Mouse (Mus musculus) kidney, embryonic 14.5 days (tissue): Measurements from ENCODE around the gene Zfp563. TPM values are rescaled to one million over a fixed set of nuclear protein-coding genes. Genes with fewer than 3 reads are reported as not detected.

Experiments
- ATAC-seq: fragments of 200-750 bp; cut with Nextera tagmentation; 2 replicates; pipeline ENCODE4 v1.8.0; 2017; ENCODE audit warnings: moderate number of reproducible peaks, mild to moderate bottlenecking, moderate TSS enrichment, moderate library complexity; ENCODE audit not compliant: low FRiP score, low TSS enrichment
- H3K27ac ChIP-seq: fragments of 300-500 bp; sonication (generic); 2 replicates; pipeline ENCODE4 v1.5.1; 2014; ENCODE audit warnings: low read depth, mild to moderate bottlenecking, low read length, moderate library complexity, mixed read lengths
- H3K27me3 ChIP-seq: fragments of 300-500 bp; sonication (generic); 2 replicates; pipeline ENCODE4 v1.6.1; 2014; ENCODE audit warnings: mild to moderate bottlenecking, low read length; ENCODE audit not compliant: control insufficient read depth, insufficient read depth
- H3K36me3 ChIP-seq: fragments of 300-500 bp; sonication (generic); 2 replicates; pipeline ENCODE4 v1.6.1; 2014; ENCODE audit warnings: low read length, mixed read lengths; ENCODE audit not compliant: control insufficient read depth, insufficient read depth
- H3K4me1 ChIP-seq: fragments of 300-500 bp; sonication (generic); 2 replicates; pipeline ENCODE4 v1.6.1; 2014; ENCODE audit warnings: low read length, mixed read lengths; ENCODE audit not compliant: control insufficient read depth, insufficient read depth
- H3K4me2 ChIP-seq: fragments of 300-500 bp; sonication (generic); replicated peaks from 2 replicates; pipeline ENCODE4 v1.6.1; 2014; ENCODE audit warnings: low read depth, mild to moderate bottlenecking, low read length
- H3K4me3 ChIP-seq: fragments of 300-500 bp; sonication (generic); 2 replicates; pipeline ENCODE4 v1.5.1; 2014; ENCODE audit warnings: mild to moderate bottlenecking, low read length
- H3K9ac ChIP-seq: fragments of 300-500 bp; sonication (generic); 2 replicates; pipeline ENCODE4 v1.6.1; 2014; ENCODE audit warnings: low read depth, mild to moderate bottlenecking, low read length, moderate library complexity
- H3K9me3 ChIP-seq: fragments of 300-500 bp; sonication (generic); 2 replicates; pipeline ENCODE4 v1.6.1; 2016; ENCODE audit warnings: low read length; ENCODE audit not compliant: control insufficient read depth
- WGBS: fragments of 180-500 bp; shearing (Covaris S2); extraction: QIAGEN DNeasy Blood & Tissue Kit; methylation state at CpG from one replicate; pipeline ENCODE4 v1.1.7; 2014; 5-methylcytosine and 5-hydroxymethylcytosine counted together
- polyA plus RNA-seq: library from polyadenylated mRNA; unstranded; fragments of >200 nt; fragmentation: Nextera tagmentation; extraction: Ambion mirVana; gene quantifications from 2 replicates; pipeline ENCODE4 v1.2.1, GENCODE M21; 2014

Gene Zfp563
- polyA plus RNA-seq = 6.4 TPM in 2 replicates

DNA sequence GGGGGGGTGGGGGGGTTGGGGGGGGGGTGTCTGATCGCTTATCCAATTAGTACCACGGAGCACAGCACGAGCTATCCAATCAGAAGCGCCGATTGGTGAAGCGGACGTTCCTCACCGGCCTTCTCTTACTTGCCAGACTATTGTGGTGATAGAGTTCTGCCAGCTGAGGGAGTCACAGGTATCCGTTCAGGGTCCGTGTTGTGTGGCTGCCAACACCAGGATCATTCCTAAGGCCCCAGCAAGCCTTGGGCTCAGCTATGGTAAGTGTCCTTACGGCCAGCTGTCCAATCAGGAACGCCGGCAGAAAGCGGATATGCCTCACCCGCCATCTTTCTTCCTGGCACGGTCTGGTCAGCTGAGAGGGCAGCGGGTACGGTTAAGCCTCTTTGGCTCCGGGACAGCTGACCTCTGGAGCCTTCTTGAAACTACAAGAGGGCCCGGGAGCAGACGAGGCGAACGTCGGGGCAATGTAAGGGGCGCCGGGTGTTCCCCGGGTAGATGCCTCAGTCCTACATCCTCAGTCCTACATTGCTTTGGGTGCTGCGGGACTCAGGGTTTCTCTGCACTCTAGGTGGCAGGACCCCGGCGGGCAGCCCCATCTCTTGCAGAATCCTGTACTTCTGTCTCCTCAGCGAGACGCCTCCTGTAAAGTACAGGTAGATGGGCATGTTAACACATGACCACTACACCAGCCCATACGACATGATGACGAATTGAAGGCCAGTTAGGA is at the start of gene Zfp563:
Gene Zfp563, plus strand, starts transcription at position 91 of the 730 bp plus-strand sequence.
- H3K36me3 ChIP-seq = no peaks in the 10 kb centered on the region
- no peaks in the 10 kb centered on the region for H3K9me3 ChIP-seq
- H3K4me3 ChIP-seq = peak within 1 kb of the TSS; percentile 48
- WGBS = 4% methylated on average over 34 of the region's 34 CpGs
- H3K27ac ChIP-seq = peak within 1 kb of the TSS; percentile 56; the same call in 1 of the 2 replicates
- H3K27me3 ChIP-seq = no peaks in the 10 kb centered on the region
- ATAC-seq = peak; percentile 86
- H3K9ac ChIP-seq = peak within 1 kb of the TSS; percentile 55
- peak within 1 kb of the TSS; percentile 64 for H3K4me2 ChIP-seq
- H3K4me1 ChIP-seq = 0 out of 2 replicates have a peak, but pooled peaks cover 3% of the 10 kb centered on the region

DNA sequence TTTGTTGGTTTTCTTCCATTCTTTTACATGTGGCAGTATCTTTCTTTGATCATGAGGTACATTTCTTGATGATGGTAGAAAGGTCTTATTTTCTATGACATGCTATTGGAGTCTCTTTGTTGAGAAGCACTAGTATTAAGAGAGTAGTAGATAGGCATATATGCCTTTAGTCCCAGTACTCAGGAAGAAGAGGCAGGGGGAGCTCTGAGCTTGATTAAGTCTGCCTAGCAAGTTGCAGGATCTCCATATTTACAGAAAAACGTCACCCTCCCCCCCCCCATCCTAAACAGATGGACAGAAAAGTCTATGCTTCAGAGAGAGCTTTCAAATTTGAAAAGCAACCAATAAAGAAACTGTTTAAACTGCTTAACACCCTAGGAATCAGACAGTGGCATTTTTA is 30.3 kb upstream of the Zfp563 start:
- Histone ChIP-seq H3K27ac (no peak overlapping the region), H3K4me2 (no peak overlapping the region), H3K27me3 (no peaks in the 10 kb centered on the region), H3K36me3 (no peaks in the 10 kb centered on the region), H3K9me3 (no peaks in the 10 kb centered on the region), H3K4me3 (no peak overlapping the region), H3K4me1 (no peaks in the 10 kb centered on the region), H3K9ac (no peak overlapping the region)
- WGBS = 3% methylated on average over 1 of the region's 1 CpGs
- ATAC-seq = no peak

DNA sequence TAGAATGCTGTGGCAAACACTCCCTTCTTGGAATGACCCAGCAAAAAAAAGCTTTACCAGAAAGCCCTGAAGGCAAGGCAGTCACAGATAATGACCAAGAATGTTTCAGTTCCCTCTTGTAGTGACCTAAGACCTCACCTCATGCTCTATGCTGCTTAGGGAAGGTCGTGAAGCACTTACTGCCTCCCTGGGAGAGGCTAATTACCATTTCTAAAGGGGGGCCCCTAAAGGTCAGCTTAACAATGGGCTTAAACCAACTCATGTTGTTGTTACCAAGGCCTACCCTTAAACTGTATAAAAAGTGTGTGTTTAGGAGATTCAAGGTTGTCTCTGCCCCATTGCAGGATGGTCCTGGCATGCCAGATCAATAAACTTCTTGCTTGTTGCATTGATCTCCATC is 26.1 kb upstream of the Zfp563 start:
- no peaks in the 10 kb centered on the region for H3K4me1 ChIP-seq
- H3K9ac ChIP-seq = no peak overlapping the region
- no peak for ATAC-seq
- no peaks in the 10 kb centered on the region for H3K27me3 ChIP-seq
- no peaks in the 10 kb centered on the region for H3K9me3 ChIP-seq
- no peak overlapping the region for H3K27ac ChIP-seq
- H3K4me3 ChIP-seq = no peak overlapping the region
- no peaks in the 10 kb centered on the region for H3K36me3 ChIP-seq
- 3% methylated on average over 1 of the region's 1 CpGs for WGBS
- no peak overlapping the region for H3K4me2 ChIP-seq

DNA sequence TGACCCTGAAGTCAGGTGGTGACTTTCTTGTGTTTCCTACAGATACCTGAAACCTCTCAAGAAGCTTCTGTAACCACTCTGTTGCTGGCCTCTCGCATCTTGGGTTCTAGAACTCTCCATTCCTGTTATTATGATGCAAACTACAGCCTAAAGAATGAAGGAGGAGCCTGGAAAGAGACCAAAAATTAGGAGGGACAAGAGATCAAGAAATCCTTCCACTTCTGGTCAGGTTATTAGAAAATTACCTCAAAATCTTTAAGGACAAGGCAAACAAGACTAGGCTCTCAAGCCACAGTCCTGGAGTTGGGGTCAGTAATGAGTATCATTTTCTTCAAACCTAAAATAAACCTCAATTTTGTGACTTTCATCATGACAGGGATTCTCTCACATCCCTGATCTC is 21.2 kb upstream of the Zfp563 start, which contains the start of gene 4921501E09Rik:
Gene 4921501E09Rik, minus strand, starts transcription at position 101 of the 400 bp plus-strand sequence.
- no peaks in the 10 kb centered on the region for H3K36me3 ChIP-seq
- no peak within 1 kb of the TSS for H3K4me2 ChIP-seq
- no peaks in the 10 kb centered on the region for H3K27me3 ChIP-seq
- H3K27ac ChIP-seq = no peak within 1 kb of the TSS
- 70% methylated on average over 1 of the region's 1 CpGs for WGBS
- no peak within 1 kb of the TSS for H3K9ac ChIP-seq
- H3K4me1 ChIP-seq = no peaks in the 10 kb centered on the region
- ATAC-seq = no peak
- H3K9me3 ChIP-seq = no peaks in the 10 kb centered on the region
- no peak within 1 kb of the TSS for H3K4me3 ChIP-seq

DNA sequence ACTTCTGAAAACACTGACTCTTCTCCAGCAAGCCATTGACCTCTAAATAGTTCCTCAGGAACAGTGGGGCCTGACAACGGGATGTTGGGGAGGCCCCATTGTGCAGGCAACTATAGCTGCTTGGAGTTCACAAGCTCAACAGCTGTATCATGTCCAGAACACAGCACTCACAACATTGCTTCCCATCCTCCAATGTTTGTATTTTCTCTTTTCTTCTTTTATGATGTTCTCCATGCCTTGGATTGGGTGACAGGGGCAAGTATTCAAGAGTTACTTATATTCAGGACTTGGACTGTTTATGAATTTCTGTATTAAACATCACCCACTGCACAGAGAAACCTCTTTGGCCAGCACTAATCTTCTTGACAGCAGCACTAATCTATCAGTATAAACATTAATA is 2.5 kb downstream of the Zfp563 start:
- H3K27ac ChIP-seq = no peak overlapping the region
- H3K4me2 ChIP-seq = peak overlapping the region; percentile 47
- ATAC-seq = no peak

DNA sequence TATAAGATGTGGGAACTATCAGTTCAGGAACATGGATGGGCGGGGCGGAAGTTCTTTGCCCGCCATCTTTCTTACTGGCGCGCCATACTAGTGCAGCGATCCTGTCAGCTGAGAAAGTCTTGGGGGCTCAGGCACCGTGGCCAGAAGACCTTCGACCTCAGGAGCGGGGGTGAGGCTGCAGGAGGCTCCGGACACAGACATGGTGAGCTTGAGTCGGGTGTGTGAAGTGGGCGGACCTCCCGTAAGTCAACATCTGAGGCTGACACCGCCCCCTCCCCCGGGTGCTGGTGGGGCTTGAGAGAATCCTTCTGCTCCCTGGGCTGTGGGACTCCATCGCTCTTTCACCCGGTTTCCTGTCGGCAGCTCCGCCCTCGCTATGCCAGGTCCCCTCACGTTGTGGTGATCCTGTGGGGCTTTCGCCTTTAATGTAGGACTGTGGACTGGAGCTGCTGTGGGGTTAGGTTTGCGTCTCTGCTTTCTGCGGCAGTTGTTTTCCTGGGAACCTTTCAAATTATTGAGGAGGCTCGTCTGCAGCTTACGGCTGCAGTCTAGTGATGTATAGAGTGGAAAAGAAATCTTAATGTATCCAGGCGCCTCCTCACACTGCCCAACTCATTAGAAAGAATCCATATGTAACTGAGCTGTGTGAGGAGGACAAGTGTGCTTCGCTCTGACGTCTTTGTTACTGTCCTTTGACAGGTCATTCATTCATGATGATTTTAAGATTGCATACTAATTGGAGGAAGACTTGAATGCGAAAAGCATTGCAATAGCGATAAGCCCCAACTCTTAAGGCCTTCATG is 3.5 kb downstream of the Zfp563 start:
- WGBS = 2% methylated on average over 31 of the region's 31 CpGs
- H3K9ac ChIP-seq = peak overlapping the region; percentile 55
- H3K36me3 ChIP-seq = no peaks in the 10 kb centered on the region
- peak overlapping the region; percentile 47 for H3K4me2 ChIP-seq
- H3K27ac ChIP-seq = peak overlapping the region; percentile 86
- peak overlapping the region; percentile 50 for H3K4me3 ChIP-seq
- ATAC-seq = peak; percentile 91
- H3K4me1 ChIP-seq = 0 out of 2 replicates have a peak, but pooled peaks cover 3% of the 10 kb centered on the region
- no peaks in the 10 kb centered on the region for H3K27me3 ChIP-seq
- H3K9me3 ChIP-seq = no peaks in the 10 kb centered on the region

More for the DNA sequence above, 2.5 kb downstream of the Zfp563 start:
- WGBS = 64% methylated on average over 1 of the region's 1 CpGs
- 0 out of 2 replicates have a peak, but pooled peaks cover 3% of the 10 kb centered on the region for H3K4me1 ChIP-seq
- peak overlapping the region; percentile 50; the same call in 1 of the 2 replicates for H3K4me3 ChIP-seq
- no peaks in the 10 kb centered on the region for H3K9me3 ChIP-seq
- no peaks in the 10 kb centered on the region for H3K36me3 ChIP-seq
- no peak overlapping the region for H3K9ac ChIP-seq
- H3K27me3 ChIP-seq = no peaks in the 10 kb centered on the region

DNA sequence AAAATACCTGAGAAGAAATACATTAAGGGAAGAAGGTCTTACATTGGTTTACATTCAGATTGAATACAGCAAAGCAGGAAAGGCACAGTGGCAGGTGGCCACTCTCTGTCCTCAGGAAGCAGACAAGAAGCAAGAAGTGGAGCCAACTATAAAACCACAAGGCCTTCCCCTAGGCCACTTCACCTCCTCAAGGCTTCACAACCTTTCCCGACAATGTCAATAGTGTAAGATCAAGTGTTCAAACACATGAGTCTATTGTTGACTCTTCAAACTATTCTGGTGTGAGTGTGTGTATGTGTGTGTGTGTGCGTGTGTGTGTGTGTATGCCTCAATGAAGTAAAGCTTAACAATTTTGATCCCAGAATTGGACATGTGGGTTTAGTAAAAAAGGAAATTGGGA is 8.3 kb downstream of the Zfp563 start:
- no peak overlapping the region for H3K27ac ChIP-seq
- H3K4me2 ChIP-seq = no peak overlapping the region
- H3K9me3 ChIP-seq = no peaks in the 10 kb centered on the region
- no peak overlapping the region for H3K4me3 ChIP-seq
- 0 out of 2 replicates have a peak, but pooled peaks cover 3% of the 10 kb centered on the region for H3K4me1 ChIP-seq
- H3K36me3 ChIP-seq = no peaks in the 10 kb centered on the region
- no peak overlapping the region for H3K9ac ChIP-seq
- 94% methylated on average over 2 of the region's 2 CpGs for WGBS
- no peaks in the 10 kb centered on the region for H3K27me3 ChIP-seq
- ATAC-seq = no peak

DNA sequence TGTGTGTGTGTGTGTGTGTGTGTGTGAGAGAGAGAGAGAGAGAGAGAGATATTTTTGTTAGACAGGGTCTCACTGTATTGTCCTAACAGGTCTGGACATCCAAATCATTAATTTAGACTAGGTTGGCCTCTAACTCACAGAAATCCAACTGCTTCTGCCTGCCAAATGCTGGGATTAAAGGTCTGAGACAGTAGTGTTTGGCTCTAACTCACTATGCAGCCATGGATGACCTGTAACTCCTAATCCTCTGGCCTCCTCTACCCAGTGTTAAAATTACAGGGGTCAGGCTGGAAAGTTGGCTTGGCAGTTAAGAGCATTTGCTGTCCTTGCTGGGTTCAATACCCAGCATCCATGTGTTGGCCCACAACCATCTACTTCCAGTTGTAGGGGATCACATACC is 35.4 kb downstream of the Zfp563 start:
- no peak overlapping the region for H3K4me2 ChIP-seq
- no peak for ATAC-seq

DNA sequence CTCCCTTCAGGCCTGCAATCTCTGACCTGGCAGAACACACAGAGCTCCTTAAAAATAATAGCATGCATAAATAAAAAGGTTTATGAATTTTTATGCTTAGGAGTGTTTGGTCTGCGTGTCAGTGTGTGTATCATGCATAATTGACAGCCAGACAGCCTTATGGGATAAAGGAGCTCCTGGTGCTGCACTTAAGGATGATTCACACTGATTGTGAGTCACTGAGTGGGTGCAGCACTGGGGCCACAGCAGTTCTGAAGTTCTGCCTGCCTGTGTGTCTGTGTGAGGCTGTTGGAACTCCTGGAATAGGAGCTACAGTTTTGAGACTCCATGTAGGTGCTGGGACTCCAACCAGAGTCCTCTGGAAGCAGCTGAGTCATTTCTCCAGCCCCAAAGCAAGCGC is 37.1 kb downstream of the Zfp563 start:
- whole genome bisulfite sequencing = 70% methylated on average over 2 of the region's 2 CpGs
- H3K4me3 ChIP-seq = no peak overlapping the region
- ATAC-seq = no peak
- H3K36me3 ChIP-seq = no peaks in the 10 kb centered on the region
- no peak overlapping the region for H3K27ac ChIP-seq
- H3K9me3 ChIP-seq = no peaks in the 10 kb centered on the region
- no peaks in the 10 kb centered on the region for H3K4me1 ChIP-seq
- no peak overlapping the region for H3K9ac ChIP-seq
- no peak overlapping the region for H3K4me2 ChIP-seq
- H3K27me3 ChIP-seq = no peaks in the 10 kb centered on the region

More for the DNA sequence above, 35.4 kb downstream of the Zfp563 start:
- Histone ChIP-seq H3K9ac (no peak overlapping the region), H3K9me3 (no peaks in the 10 kb centered on the region), H3K4me3 (no peak overlapping the region), H3K27me3 (no peaks in the 10 kb centered on the region), H3K4me1 (no peaks in the 10 kb centered on the region), H3K36me3 (no peaks in the 10 kb centered on the region), H3K27ac (no peak overlapping the region)
